Mouse (Mus musculus) cerebellum, adult 8-10 months (tissue): ENCODE data around the gene Iqch.

Experiments used
- DNase-seq: peaks from one replicate; pipeline ENCODE4 v3.0.0; 2022

Iqch gene

DNA sequence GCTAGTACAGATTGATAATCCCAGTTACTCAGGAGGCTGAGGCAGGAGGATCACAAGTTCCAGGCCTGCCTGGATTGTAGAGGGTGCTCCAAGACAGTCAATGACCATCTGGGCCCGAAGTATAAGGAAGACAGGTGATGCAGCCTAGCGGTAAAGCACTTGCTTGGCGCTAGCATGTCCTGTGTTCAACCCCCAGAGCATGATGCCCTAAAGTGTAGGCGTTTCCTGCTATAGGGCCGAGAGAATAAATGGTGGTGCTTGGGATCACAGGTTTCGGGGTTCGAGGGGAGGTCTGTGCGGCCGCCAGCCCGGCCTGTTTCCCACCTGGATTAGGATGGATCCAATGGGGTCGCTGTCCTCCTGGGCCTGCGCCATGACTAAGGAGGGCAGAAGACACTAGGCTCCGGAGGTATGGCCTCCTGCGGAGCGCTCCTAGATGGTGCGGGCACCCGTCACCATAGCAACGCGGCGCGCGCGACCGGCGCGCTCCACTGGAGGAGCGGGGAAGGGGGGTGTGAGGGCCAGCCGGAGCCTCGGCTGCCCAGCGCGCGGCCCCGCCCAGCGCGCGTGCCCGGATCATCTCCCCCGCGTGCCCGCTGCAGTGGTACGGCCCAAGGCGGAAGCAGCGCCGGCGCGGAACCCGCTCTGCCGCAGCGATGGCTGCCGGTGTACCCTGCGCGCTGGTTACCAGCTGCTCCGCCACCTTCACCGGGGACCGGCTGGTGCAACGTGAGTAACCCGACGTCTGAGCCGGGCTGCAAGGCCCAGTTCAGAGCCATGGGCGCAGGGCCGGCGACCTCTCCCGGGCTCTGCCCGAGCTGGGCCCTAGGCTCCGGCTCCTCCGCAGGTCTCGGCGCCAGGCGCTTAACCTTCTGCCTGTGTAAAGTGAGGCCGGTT is at the start of gene Iqch, which contains the start of gene Aagab:
Gene Iqch (minus strand): TSS at position 451 of the 897 bp plus-strand sequence.
Gene Aagab (plus strand): TSS at position 618 of the 897 bp plus-strand sequence.
- DNase-seq: peak; percentile 97

GRCm38 (mm10) chr9:63651594-63651993 is 49.3 kb upstream of the Iqch start:
- no peak for DNase-seq

DNA sequence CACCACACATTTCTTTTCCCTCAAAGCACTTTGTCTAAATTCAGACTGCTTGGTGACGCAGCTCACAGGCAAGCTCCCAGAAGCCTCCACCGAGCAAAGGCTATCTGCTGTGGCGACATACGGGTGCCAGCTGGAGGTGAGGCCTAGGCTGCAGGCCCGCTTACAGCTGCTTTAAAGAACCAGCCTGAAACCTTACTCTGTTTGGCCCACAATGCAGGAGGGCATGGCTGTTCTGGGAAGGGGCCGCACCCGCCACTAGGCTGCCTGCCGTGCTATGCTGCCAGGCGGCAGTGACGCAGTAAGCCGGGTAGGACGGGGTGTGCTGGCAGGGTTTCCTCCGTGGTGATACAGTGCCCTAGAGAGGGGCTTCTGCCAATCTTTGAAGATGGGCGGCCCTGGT is 48.6 kb upstream of the Iqch start:
- DNase-seq: peak; percentile 42

- no peak for DNase-seq
These were observed 47.7 kb upstream of the Iqch start for GRCm38 (mm10) chr9:63649841-63650545.

DNA sequence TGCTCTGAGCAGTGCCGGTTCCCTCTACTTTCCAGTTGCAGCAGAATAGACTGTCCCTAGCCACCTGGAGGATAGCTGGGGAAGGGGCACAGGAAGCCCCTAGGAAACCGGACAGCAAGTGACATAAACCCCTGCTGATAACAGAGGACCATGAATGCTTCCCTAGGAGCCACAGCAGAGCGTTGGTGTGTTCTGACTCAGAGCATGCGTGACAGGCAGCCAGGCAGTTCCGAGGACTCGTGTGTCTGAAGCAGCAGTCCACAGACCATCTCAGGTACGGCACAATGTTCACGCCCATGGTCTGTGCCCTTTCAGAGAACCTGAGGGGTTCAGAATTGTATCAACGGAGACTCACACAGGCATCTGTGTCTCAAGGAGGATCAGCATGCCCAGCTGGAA is 46.2 kb upstream of the Iqch start:
- DNase-seq: no peak

DNA sequence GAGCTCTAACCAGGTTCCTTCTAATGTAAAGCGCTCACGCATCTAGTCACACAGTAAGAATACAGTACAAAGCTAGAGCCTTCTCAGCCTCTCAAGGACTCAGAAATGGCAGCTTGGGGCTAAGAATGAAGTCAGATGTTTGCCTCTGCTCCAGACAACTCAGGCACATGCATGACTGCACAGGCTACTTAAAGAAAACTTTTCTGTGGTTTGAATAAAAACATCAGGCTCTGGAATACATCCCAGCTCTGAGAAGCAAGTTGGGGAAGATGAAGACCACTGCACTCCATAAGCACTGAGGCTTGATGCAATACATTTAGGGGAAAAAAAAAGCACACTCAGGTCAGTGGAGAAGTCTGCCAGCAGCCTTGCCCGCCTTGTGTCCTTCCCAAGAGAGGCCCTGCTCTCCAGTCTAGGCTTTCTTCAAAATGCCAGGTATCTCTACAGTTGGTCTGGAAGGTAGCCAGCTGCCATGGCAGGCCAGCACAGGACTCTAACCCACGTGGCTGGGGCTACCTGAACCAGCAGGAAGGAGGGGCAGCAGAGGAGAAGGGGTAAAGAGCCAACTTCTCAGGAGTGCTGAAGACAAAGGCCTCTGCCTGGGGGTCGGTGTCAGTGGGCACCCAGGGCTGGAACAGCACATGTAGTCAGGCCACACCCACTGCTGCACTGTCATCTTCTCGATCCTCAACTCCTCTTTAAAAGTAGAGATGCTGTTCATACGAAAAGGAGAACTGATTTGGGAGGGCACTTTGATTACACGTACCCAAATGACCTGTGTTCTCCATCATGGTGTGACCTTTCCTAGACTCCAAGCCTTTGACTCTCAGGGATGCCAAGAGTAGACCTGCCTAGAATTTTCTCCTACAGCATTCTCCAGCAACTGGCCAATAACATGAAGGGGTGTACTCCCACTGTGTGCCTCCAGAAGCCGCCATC is 45.6 kb upstream of the Iqch start:
- peak; percentile 45 for DNase-seq

DNA sequence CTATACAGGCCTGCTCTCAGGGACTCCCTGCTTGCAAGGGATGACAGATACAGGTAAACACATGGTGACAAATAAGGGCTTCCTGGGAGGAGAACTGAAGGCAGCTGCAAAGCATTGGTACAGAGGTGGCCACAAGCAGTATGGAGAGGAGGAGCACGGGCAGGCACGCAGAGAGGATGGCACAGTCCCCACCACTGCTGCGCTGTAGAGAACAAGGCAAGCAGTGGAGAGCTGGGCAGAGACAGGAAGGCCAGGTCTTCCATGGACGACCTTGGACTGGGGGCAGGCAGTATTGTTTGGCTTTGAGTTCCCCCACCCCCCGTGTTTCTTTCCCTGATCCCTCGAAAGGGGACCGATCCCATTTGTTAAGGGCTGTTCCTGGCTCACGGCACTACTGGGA is 42.8 kb upstream of the Iqch start:
- DNase-seq: no peak

DNA sequence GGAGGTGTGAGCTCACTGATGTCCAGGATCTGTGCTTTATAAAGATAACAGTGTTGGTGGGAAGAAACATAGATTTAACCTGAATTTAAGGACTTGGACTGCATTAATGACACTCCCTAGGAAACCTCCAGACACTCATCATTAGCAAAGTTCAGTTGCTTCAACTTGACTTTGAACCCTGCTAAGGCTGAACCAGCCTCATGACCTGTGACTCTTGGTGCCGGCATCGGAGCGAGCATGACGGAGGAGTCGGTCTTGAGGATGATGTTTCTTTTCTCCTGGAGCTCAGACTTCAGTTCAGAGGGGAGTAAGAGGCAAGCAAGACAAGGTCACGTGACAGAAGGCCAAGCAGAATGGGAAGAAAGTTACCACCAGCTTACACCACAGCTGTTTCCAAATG is 41.7 kb upstream of the Iqch start:
- no peak for DNase-seq

GRCm38 (mm10) chr9:63641983-63642646 is 39.8 kb upstream of the Iqch start:
- DNase-seq: no peak

- DNase-seq: no peak
These were observed 33.8 kb upstream of the Iqch start for GRCm38 (mm10) chr9:63636113-63636512.

- no peak for DNase-seq
These were observed 31.0 kb upstream of the Iqch start for GRCm38 (mm10) chr9:63633334-63633733.

DNA sequence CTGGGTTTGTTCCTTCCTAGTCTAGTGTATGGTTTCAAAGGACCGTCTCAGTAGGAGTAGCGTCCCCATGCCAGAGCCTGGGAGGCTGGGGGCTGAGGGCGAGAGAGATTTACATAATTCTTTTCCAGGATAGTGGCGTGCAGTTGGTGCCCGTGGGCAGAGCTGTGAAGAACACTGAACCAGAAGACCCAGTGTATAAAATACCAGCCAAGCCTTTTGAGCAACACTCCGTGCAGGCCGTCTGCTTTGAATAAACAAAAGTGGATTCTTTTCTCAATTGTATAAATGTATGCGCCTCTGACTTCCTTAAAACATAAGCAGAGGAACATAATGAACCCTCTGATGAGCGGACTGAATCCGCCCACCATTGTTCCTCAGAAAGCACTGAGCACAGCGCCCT is 30.6 kb upstream of the Iqch start:
- no peak for DNase-seq

- DNase-seq: no peak
These were observed 29.8 kb upstream of the Iqch start for GRCm38 (mm10) chr9:63632045-63632444.

- DNase-seq: no peak
These were observed 22.9 kb upstream of the Iqch start for GRCm38 (mm10) chr9:63625090-63625756.

DNA sequence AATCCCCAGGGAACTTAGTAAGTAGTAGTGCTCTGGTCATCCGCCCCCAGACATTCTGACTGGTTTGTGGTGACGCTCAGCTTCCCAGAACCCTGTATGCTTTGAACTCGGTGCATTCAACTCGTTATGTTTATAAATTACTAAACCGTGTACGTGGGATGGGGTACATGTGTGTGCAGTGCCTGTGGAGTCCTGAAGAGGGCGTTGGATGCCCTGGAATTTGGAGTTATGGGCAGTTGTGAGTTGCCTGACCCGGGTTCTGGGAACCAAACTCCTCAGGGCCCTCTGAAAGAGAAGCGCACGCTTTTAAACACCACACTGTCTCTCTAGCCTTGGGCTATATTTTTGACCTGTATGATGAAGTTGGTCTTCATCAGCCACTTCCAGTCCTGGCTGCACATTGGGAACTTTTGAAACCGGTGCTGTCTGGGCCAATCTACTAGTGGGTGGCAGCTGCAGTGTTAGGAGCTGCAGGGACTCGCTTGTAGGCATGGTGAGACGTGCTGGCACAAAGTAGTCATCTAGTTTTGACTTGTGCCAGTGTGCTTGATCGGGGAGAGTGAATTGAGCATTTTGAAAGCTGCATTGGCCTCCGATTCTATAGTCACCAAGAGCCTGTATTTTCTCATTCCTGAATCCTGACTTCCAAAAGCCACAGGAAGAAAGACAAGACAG is 21.7 kb upstream of the Iqch start:
- DNase-seq: no peak

DNA sequence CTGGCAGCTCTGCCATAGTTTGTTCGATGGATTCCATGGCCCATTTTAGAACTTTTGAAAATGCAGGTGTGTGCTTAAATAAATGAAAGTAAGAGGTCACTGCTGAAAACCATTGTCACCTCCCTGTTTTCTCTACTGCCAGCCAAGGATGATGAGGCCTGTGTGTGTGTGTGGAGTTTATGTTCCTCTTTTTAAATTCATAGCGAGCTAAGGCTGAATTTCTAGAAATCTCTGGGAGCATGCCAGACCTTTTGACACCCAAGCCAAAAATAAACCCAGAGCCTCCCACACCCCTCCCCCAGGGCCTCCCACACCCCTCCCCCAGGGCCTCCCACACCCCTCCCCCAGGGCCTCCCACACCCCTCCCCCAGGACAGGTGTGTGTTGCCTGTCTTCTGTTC is 15.7 kb upstream of the Iqch start:
- no peak for DNase-seq

DNA sequence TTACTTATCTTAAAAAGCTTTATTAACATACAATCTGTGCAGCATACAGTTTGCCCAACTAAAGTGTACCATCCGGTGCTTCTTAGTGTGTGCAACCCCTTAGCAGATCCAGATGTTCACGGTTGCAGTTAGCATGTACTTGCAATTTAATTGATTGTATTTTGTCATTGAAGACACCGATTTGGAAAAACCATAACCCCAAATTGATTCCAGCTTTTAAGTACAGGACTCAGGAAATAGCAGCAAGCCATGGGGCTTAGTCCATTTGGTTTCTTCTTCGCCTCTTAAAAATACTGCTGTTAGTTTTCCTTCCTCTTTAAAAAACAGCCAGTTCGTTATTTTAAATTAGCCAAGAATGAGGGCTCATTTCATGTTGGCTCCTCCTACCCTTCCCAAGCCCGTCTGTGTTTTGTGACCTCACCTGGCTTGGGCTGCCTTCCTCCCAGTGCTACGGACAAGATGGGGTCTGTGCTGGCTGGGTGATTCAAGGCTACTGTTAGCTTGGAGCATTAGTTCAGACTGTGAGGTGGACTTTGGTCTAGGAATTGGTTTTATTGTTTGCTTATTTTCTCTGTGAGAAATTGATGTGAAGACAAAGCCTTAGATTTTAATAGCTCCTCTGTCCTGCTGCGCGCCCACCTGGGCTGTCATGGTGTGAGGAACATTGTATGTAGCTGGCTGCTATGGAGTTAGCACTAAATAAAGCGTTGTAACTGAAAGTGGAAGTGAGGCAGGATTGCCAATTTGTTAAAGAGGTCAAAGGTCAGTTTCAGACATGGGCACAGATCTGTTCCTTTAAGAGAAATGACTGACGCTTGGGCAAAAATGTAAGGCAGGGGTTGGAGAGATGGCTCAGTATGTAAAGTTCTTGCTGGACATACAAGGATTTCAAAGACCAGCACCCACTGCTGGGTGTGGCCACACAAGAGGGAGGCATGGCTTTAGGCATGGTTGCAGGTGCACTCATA is 12.0 kb upstream of the Iqch start:
- DNase-seq: no peak

DNA sequence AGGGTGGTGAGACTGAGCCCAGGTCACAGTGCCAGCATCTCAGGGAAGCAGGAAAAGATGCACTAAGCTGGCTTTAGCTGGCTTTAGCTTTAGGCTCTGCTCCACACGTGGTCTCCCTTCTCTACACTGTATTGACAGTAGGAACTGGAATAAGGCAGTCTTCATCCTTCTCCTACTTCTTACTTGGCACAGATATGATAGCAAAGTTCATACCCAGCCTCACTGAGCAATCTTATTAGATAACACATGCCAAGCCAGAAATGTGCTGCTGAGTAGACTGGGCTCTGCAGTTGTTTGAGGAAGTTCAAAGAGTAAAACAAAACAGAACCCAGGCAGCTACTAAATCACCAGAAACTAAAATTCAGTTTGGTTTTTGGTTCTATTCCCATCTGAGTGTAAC is 11.3 kb upstream of the Iqch start:
- DNase-seq: no peak

DNA sequence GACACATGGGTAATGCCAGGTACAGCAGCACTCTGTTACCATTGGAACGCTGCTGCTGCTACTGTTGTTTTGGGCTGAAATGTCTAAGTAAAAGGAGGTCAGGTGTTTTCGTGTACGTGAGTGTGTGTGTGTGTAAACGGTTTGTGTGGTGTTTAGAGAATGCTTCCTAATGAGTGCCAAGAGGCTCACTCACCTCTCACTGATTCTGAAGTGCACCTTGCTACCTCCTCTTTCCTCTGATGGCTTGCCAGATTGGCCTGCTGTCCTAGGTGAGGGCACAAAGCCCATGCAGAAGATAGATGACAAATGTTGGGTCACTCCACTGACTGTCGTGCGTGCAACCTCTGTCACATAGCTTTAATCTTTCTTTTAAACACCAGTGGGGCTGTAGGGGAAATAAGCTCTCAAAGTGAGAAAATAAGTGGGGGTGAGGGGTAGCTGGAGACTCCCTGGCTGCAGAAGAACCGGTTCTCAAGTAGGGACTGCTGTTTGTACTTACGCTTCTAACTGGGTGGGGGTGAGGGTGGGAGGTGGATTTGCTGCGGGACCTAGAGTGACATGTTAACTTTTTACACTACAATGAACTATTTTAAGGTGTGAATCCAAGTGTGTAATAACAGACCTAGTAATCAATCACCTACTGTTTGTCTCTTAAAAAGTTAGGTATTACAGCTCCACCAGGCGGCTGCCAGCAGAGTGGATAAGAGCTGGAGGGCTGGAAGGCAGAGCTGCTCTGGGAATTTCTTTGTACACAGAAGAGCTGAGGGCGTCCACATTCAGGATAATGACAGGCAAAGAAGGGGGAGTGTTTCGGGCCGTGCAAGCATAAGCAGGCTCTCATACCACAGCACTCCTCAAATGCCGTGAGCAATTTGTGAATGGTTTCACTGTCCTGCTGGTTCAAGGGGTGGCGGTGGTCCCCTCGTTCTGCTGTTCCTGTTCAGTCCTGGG is 10.5 kb upstream of the Iqch start:
- DNase-seq: peak; percentile 37
